Mouse (Mus musculus): ENCODE results near the gene Cap2. TPM values are rescaled to one million over a fixed set of nuclear protein-coding genes. Genes with fewer than 3 reads are reported as not detected.
A peak's percentile ranks its signal among the peaks of the same experiment; 100 is the strongest.

Gene Cap2
- polyA plus RNA-seq, 1 experiment from 2014 or later: 7.3 TPM

DNA sequence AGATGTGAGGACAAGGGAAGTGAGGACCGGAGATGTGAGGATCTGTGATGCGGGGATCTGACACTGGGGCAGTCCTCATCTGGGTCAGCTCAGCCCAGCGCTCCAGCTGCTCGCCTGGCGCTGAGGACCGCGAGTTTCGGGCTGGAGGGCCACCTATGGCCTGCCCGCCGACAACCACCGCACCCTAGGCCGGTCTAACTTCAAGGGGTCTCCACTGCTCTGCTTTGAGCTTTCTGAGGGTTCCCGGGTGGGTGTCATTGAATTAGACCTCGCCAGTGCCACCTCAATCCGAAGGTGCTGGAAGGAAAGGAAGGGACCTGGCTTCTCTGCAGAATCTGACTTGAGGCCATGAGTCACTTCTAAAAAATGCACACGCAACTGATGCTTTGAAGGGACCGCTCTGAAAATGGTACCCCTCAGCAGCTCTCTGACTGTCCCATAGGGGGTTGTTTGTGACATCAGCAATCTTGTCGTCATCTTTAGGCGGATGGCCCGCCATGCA, 793 bp downstream of the Cap2 start:
- peak overlapping the region; percentile 95 for H3K4me2 ChIP-seq (replicated peaks; ENCODE audit: low read depth, low read length)
- peak overlapping the region; percentile 68 for H3K9ac ChIP-seq (replicated peaks; ENCODE audit: low read length)
- peaks cover 9% of the 10 kb centered on the region; the same call in 1 of the 2 replicates for H3K4me1 ChIP-seq (ENCODE audit: insufficient read depth, low read length)
- peak; percentile 78 for ATAC-seq (ENCODE audit: low FRiP score, low TSS enrichment)
- no peaks in the 10 kb centered on the region for H3K36me3 ChIP-seq (ENCODE audit: insufficient read depth, low read length)
- 7% methylated on average over 20 of the region's 20 CpGs for WGBS
- peak overlapping the region; percentile 29; the same call in 1 of the 2 replicates for H3K27ac ChIP-seq (ENCODE audit: low read length)
- H3K27me3 ChIP-seq (ENCODE audit: insufficient read depth, low read length): no peaks in the 10 kb centered on the region
- peak overlapping the region; percentile 61 for H3K4me3 ChIP-seq (ENCODE audit: low read length)
- 0 out of 2 replicates have a peak, but pooled peaks cover 2% of the 10 kb centered on the region for H3K9me3 ChIP-seq (ENCODE audit: low read length)

DNA sequence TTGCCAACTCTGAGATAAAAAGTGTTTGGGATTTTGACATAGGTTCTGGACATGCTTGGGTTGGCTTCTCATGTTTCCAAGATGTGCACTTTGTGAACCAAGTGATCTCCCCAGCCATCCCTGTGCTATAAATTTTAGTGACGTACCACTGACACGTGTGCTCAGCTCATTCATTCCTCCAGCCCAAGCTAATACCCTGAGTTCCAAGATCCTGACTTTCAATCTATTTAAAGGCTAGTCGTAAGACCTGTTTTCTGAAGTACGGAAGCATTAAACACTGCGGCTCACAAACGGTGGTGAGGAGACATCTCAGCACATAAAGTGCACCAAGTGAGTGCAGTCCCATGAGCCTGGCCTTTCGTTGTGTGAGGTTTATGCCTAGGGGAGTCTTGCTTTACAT, 6.3 kb downstream of the Cap2 start:
- Histone ChIP-seq H3K4me1 (ENCODE audit: insufficient read depth, low read length) (no peaks in the 10 kb centered on the region), H3K4me2 (replicated peaks; ENCODE audit: low read depth, low read length) (no peak overlapping the region), H3K27ac (ENCODE audit: low read length) (no peak overlapping the region), H3K36me3 (ENCODE audit: insufficient read depth, low read length) (no peaks in the 10 kb centered on the region), H3K4me3 (ENCODE audit: low read length) (no peak overlapping the region), H3K9ac (replicated peaks; ENCODE audit: low read length) (no peak overlapping the region), H3K27me3 (ENCODE audit: insufficient read depth, low read length) (no peaks in the 10 kb centered on the region), H3K9me3 (ENCODE audit: low read length) (no peaks in the 10 kb centered on the region)
- WGBS: 42% methylated on average over 7 of the region's 7 CpGs
- no peak for ATAC-seq (ENCODE audit: low FRiP score, low TSS enrichment)

- ATAC-seq (ENCODE audit: low FRiP score, low TSS enrichment): no peak
- Histone ChIP-seq H3K9ac (replicated peaks; ENCODE audit: low read length) (no peak overlapping the region), H3K4me2 (replicated peaks; ENCODE audit: low read depth, low read length) (no peak overlapping the region), H3K4me3 (ENCODE audit: low read length) (no peak overlapping the region), H3K27ac (ENCODE audit: low read length) (no peak overlapping the region), H3K36me3 (ENCODE audit: insufficient read depth, low read length) (no peaks in the 10 kb centered on the region), H3K9me3 (ENCODE audit: low read length) (no peaks in the 10 kb centered on the region), H3K4me1 (ENCODE audit: insufficient read depth, low read length) (no peaks in the 10 kb centered on the region), H3K27me3 (ENCODE audit: insufficient read depth, low read length) (no peaks in the 10 kb centered on the region)
- WGBS: 85% methylated on average over 4 of the region's 4 CpGs
Observed at GRCm38 (mm10) chr13:46508823-46509222, 7.2 kb downstream of the Cap2 start.

DNA sequence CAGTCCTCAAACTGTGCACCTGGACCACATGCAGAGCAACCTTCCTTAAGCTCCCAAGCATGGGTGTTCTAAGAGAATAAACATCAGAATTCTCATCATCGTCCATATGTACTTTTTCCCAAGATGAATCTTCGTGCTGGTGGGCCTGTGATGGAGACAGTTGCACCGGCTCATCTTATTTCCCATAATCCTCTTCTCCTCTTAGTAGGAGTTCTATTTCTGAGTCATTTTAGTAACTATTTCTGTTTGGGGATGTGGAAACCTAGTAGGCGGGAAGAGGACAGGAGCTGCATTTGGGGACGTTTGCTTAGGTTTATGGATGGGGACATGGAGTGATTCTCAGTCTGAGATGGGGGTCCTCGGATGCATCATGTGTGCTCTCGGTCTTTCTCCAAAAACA, 8.8 kb downstream of the Cap2 start:
- Histone ChIP-seq H3K27me3 (ENCODE audit: insufficient read depth, low read length) (no peaks in the 10 kb centered on the region), H3K36me3 (ENCODE audit: insufficient read depth, low read length) (no peaks in the 10 kb centered on the region), H3K9me3 (ENCODE audit: low read length) (no peaks in the 10 kb centered on the region), H3K27ac (ENCODE audit: low read length) (no peak overlapping the region), H3K9ac (replicated peaks; ENCODE audit: low read length) (no peak overlapping the region), H3K4me2 (replicated peaks; ENCODE audit: low read depth, low read length) (no peak overlapping the region), H3K4me3 (ENCODE audit: low read length) (no peak overlapping the region), H3K4me1 (ENCODE audit: insufficient read depth, low read length) (no peaks in the 10 kb centered on the region)
- 90% methylated on average over 7 of the region's 7 CpGs for WGBS
- no peak for ATAC-seq (ENCODE audit: low FRiP score, low TSS enrichment)

- Histone ChIP-seq H3K27ac (ENCODE audit: low read length) (no peak overlapping the region), H3K9me3 (ENCODE audit: low read length) (no peaks in the 10 kb centered on the region), H3K9ac (replicated peaks; ENCODE audit: low read length) (no peak overlapping the region), H3K4me2 (replicated peaks; ENCODE audit: low read depth, low read length) (no peak overlapping the region), H3K4me1 (ENCODE audit: insufficient read depth, low read length) (no peaks in the 10 kb centered on the region), H3K36me3 (ENCODE audit: insufficient read depth, low read length) (no peaks in the 10 kb centered on the region), H3K4me3 (ENCODE audit: low read length) (no peak overlapping the region), H3K27me3 (ENCODE audit: insufficient read depth, low read length) (no peaks in the 10 kb centered on the region)
- no peak for ATAC-seq (ENCODE audit: low FRiP score, low TSS enrichment)
- WGBS: 97% methylated on average over 10 of the region's 10 CpGs
Observed at GRCm38 (mm10) chr13:46514484-46514883, 12.8 kb downstream of the Cap2 start.

DNA sequence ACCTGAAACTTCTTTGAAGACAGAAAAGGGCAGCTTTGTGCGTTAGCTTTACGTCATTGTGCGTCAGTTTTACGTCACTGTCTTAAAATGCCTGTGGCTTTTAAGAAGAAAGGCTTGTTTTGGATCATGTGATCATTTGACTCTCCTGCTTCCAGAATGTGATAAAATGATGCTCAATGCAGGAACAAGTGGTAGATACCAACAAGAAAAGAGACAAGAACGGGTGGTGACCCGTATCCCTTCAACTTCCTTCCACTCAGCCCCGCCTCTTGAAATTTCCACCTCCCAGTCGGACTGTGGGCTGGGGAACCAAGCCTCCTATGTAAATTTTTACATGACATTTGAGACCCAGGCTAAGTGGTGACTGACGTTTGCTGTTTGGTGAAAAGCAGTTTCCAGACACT, 13.5 kb downstream of the Cap2 start:
- Histone ChIP-seq H3K27me3 (ENCODE audit: insufficient read depth, low read length) (no peaks in the 10 kb centered on the region), H3K9ac (replicated peaks; ENCODE audit: low read length) (no peak overlapping the region), H3K4me3 (ENCODE audit: low read length) (no peak overlapping the region), H3K4me1 (ENCODE audit: insufficient read depth, low read length) (no peaks in the 10 kb centered on the region), H3K4me2 (replicated peaks; ENCODE audit: low read depth, low read length) (no peak overlapping the region), H3K9me3 (ENCODE audit: low read length) (no peaks in the 10 kb centered on the region), H3K27ac (ENCODE audit: low read length) (no peak overlapping the region), H3K36me3 (ENCODE audit: insufficient read depth, low read length) (no peaks in the 10 kb centered on the region)
- no peak for ATAC-seq (ENCODE audit: low FRiP score, low TSS enrichment)
- 71% methylated on average over 9 of the region's 9 CpGs for WGBS

GRCm38 (mm10) chr13:46515524-46515923, 13.9 kb downstream of the Cap2 start:
- no peak overlapping the region for H3K27ac ChIP-seq (ENCODE audit: low read length)
- no peak overlapping the region for H3K4me2 ChIP-seq (replicated peaks; ENCODE audit: low read depth, low read length)
- H3K4me3 ChIP-seq (ENCODE audit: low read length): no peak overlapping the region
- ATAC-seq (ENCODE audit: low FRiP score, low TSS enrichment): no peak
- no peaks in the 10 kb centered on the region for H3K36me3 ChIP-seq (ENCODE audit: insufficient read depth, low read length)
- WGBS: 62% methylated on average over 10 of the region's 10 CpGs
- no peak overlapping the region for H3K9ac ChIP-seq (replicated peaks; ENCODE audit: low read length)
- no peaks in the 10 kb centered on the region for H3K4me1 ChIP-seq (ENCODE audit: insufficient read depth, low read length)
- no peaks in the 10 kb centered on the region for H3K9me3 ChIP-seq (ENCODE audit: low read length)
- no peaks in the 10 kb centered on the region for H3K27me3 ChIP-seq (ENCODE audit: insufficient read depth, low read length)

- ATAC-seq (ENCODE audit: low FRiP score, low TSS enrichment): no peak
- Histone ChIP-seq H3K9ac (replicated peaks; ENCODE audit: low read length) (no peak overlapping the region), H3K36me3 (ENCODE audit: insufficient read depth, low read length) (no peaks in the 10 kb centered on the region), H3K4me2 (replicated peaks; ENCODE audit: low read depth, low read length) (no peak overlapping the region), H3K9me3 (ENCODE audit: low read length) (no peaks in the 10 kb centered on the region), H3K4me1 (ENCODE audit: insufficient read depth, low read length) (no peaks in the 10 kb centered on the region), H3K4me3 (ENCODE audit: low read length) (no peak overlapping the region), H3K27ac (ENCODE audit: low read length) (no peak overlapping the region), H3K27me3 (ENCODE audit: insufficient read depth, low read length) (no peaks in the 10 kb centered on the region)
- WGBS: 70% methylated on average over 7 of the region's 7 CpGs
Observed at GRCm38 (mm10) chr13:46516183-46516582, 14.5 kb downstream of the Cap2 start.

DNA sequence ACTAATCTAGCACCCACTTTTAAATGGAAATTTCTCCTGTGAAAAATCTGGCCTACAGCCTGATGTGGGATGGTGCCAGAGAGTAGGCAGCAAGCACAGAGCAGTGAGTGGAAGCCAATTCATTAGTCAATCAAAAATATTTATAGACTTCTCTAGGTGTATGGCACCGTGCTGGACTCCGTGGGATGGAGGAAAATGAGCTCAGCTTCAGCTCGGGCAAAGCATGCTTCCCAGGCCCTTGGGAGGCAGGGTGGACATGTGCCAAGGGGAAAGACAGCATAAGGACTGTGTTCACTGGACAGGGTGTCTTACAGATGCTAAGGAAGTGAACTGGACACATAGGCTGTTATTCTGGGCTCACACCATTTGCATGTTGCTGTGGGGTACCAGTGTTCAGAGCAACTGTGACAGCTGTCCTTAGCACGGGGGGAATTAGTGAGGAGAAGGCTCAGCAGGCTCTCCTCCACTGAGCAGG, 15.6 kb downstream of the Cap2 start:
- no peak overlapping the region for H3K4me2 ChIP-seq (replicated peaks; ENCODE audit: low read depth, low read length)
- no peaks in the 10 kb centered on the region for H3K27me3 ChIP-seq (ENCODE audit: insufficient read depth, low read length)
- no peaks in the 10 kb centered on the region for H3K36me3 ChIP-seq (ENCODE audit: insufficient read depth, low read length)
- H3K27ac ChIP-seq (ENCODE audit: low read length): no peak overlapping the region
- no peak overlapping the region for H3K4me3 ChIP-seq (ENCODE audit: low read length)
- WGBS: 58% methylated on average over 4 of the region's 4 CpGs
- H3K9me3 ChIP-seq (ENCODE audit: low read length): no peaks in the 10 kb centered on the region
- ATAC-seq (ENCODE audit: low FRiP score, low TSS enrichment): no peak
- no peak overlapping the region for H3K9ac ChIP-seq (replicated peaks; ENCODE audit: low read length)
- H3K4me1 ChIP-seq (ENCODE audit: insufficient read depth, low read length): no peaks in the 10 kb centered on the region

DNA sequence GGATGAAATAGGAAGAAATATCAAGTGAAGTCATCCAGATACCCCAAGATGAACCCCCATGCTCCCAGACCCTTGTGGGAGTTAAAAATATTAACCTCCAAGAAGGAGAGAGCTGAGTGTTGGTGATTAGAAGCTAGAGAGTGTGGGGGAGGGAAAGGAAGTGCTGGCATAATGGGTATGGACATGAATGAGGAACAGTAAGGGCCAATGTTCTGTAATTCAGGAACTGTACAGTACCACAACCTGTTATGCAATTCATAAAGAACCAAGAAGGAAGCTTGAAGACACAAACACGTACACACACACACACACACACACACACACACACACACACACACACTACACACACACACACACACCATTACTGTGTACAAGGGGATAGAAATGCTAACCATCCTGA, 19.8 kb downstream of the Cap2 start:
- Histone ChIP-seq H3K4me2 (replicated peaks; ENCODE audit: low read depth, low read length) (no peak overlapping the region), H3K27me3 (ENCODE audit: insufficient read depth, low read length) (no peaks in the 10 kb centered on the region), H3K4me1 (ENCODE audit: insufficient read depth, low read length) (no peaks in the 10 kb centered on the region), H3K9ac (replicated peaks; ENCODE audit: low read length) (no peak overlapping the region), H3K4me3 (ENCODE audit: low read length) (no peak overlapping the region), H3K9me3 (ENCODE audit: low read length) (no peaks in the 10 kb centered on the region), H3K36me3 (ENCODE audit: insufficient read depth, low read length) (no peaks in the 10 kb centered on the region), H3K27ac (ENCODE audit: low read length) (no peak overlapping the region)
- WGBS: 81% methylated on average over 1 of the region's 1 CpGs
- no peak for ATAC-seq (ENCODE audit: low FRiP score, low TSS enrichment)

Data from kidney, embryonic 16.5 days (tissue).